Mouse (Mus musculus) kidney, postnatal 14 days (tissue): ENCODE data around the gene Tnxb.

ENCODE experiments used
- DNase-seq: peaks from one replicate; pipeline ENCODE4 v3.0.0; 2022; ENCODE audit warnings: mixed read lengths

The Tnxb gene

GRCm38 (mm10) chr17:34670235-34670634 is at the start of gene Tnxb:
Gene Tnxb (plus strand): TSS chr17:34670535.
- no peak for DNase-seq

GRCm38 (mm10) chr17:34621006-34621405 is 49.3 kb upstream of the Tnxb start:
- no peak for DNase-seq

- DNase-seq, result no peak
Measured at GRCm38 (mm10) chr17:34623161-34623560, 47.2 kb upstream of the Tnxb start.

GRCm38 (mm10) chr17:34624981-34625380 is 45.4 kb upstream of the Tnxb start:
- DNase-seq, result no peak

- DNase-seq, result no peak
Measured at GRCm38 (mm10) chr17:34626062-34626772, 44.1 kb upstream of the Tnxb start.

- peak; percentile 58 for DNase-seq
Measured at GRCm38 (mm10) chr17:34626773-34627092, 43.6 kb upstream of the Tnxb start.

- DNase-seq, result peak; percentile 95
Measured at GRCm38 (mm10) chr17:34627093-34627942, 43.0 kb upstream of the Tnxb start.

- peak; percentile 71 for DNase-seq
Measured at GRCm38 (mm10) chr17:34627943-34628643, 42.2 kb upstream of the Tnxb start, which contains the start of gene Ppt2. Gene Ppt2 (minus strand): TSS chr17:34628510.

GRCm38 (mm10) chr17:34628644-34628967 is 41.7 kb upstream of the Tnxb start:
- no peak for DNase-seq

GRCm38 (mm10) chr17:34629221-34629751 is 41.0 kb upstream of the Tnxb start, which contains the start of gene Prrt1:
Gene Prrt1 (plus strand): TSS chr17:34629533.
- no peak for DNase-seq

GRCm38 (mm10) chr17:34629796-34630603 is 40.3 kb upstream of the Tnxb start:
- no peak for DNase-seq

- DNase-seq, result no peak
Measured at GRCm38 (mm10) chr17:34630761-34631301, 39.5 kb upstream of the Tnxb start.

- no peak for DNase-seq
Measured at GRCm38 (mm10) chr17:34631647-34632046, 38.7 kb upstream of the Tnxb start.

- DNase-seq, result peak; percentile 88
Measured at GRCm38 (mm10) chr17:34632261-34632691, 38.1 kb upstream of the Tnxb start.

GRCm38 (mm10) chr17:34635671-34636070 is 34.7 kb upstream of the Tnxb start:
- DNase-seq, result no peak

GRCm38 (mm10) chr17:34637459-34637858 is 32.9 kb upstream of the Tnxb start:
- no peak for DNase-seq

GRCm38 (mm10) chr17:34639461-34640255 is 30.7 kb upstream of the Tnxb start:
- no peak for DNase-seq

GRCm38 (mm10) chr17:34640778-34641601 is 29.3 kb upstream of the Tnxb start:
- peak; percentile 63 for DNase-seq

GRCm38 (mm10) chr17:34641945-34642344 is 28.4 kb upstream of the Tnxb start:
- DNase-seq, result no peak

GRCm38 (mm10) chr17:34643379-34643778 is 27.0 kb upstream of the Tnxb start:
- no peak for DNase-seq
